Mouse (Mus musculus) CH12.LX (cell line): ENCODE data around the gene Cd207. TPM values are rescaled to one million over a fixed set of nuclear protein-coding genes. Genes with fewer than 3 reads are reported as not detected.
"Not testable (repeated sequence)": the region's sequence is repeated elsewhere in the genome, so short reads cannot be mapped to it uniquely, and the experiment has no call there.

Source experiments
- DNase-seq: peaks from one replicate; pipeline ENCODE4 v3.0.0-alpha.2; 2013; ENCODE audit errors: extremely low read depth
- H3K27ac ChIP-seq: 2 replicates; pipeline ENCODE4 v1.5.1; 2012; ENCODE audit warnings: low read depth, mild to moderate bottlenecking, control low read depth, moderate library complexity; ENCODE audit not compliant: insufficient read depth
- H3K27me3 ChIP-seq: replicated peaks from 2 replicates; pipeline ENCODE3; 2012; ENCODE audit warnings: inconsistent platforms
- H3K36me3 ChIP-seq, 2 experiments: replicated peaks in 1 of 2; 2 replicates each; pipeline versions ENCODE3 to v1.6.1; 2012; ENCODE audit warnings: inconsistent platforms in 1 of 2, low read length in 1 of 2, mild to moderate bottlenecking in 1 of 2, mixed read lengths in 1 of 2, moderate library complexity in 1 of 2; ENCODE audit not compliant: control insufficient read depth in 1 of 2, insufficient read depth in 1 of 2
- H3K4me1 ChIP-seq, 2 experiments: 2 replicates each; pipeline ENCODE4 v1.6.1; 2012; ENCODE audit warnings: inconsistent platforms in 1 of 2, moderate library complexity in 1 of 2; ENCODE audit not compliant: insufficient read depth in 2 of 2, control insufficient read depth in 1 of 2
- H3K4me2 ChIP-seq: 2 replicates; pipeline ENCODE4 v1.6.1; 2012; ENCODE audit warnings: low read depth, mild to moderate bottlenecking, control low read depth; ENCODE audit not compliant: poor library complexity, insufficient read depth, severe bottlenecking
- H3K4me3 ChIP-seq, 3 experiments: fragments of 150-350 bp in 1 of 3; sonication (generic) in 1 of 3; replicated peaks in 1 of 3; 2 replicates each; pipeline versions ENCODE3 to v1.5.1; 2011 to 2012; ENCODE audit warnings: low read depth in 2 of 3, low read length in 2 of 3, mild to moderate bottlenecking in 2 of 3, moderate library complexity in 2 of 3, control low read depth in 1 of 3, improper control_type of control experiment in 1 of 3, inconsistent platforms in 1 of 3, mixed read lengths in 1 of 3; ENCODE audit not compliant: poor library complexity in 1 of 3
- H3K79me2 ChIP-seq: replicated peaks from 2 replicates; pipeline ENCODE4 v1.6.1; 2012; ENCODE audit warnings: mild to moderate bottlenecking, moderate library complexity; ENCODE audit not compliant: control insufficient read depth, poor library complexity, insufficient read depth, severe bottlenecking; ENCODE audit errors: extremely low read depth
- H3K9ac ChIP-seq: 2 replicates; pipeline ENCODE4 v1.6.1; 2012; ENCODE audit warnings: low read depth, mild to moderate bottlenecking, control low read depth, moderate library complexity; ENCODE audit not compliant: insufficient read depth
- H3K9me3 ChIP-seq: replicated peaks from 2 replicates; pipeline ENCODE3; 2012; ENCODE audit warnings: low read length, inconsistent platforms, mixed read lengths
- CHD1 ChIP-seq: IDR thresholded peaks from 2 replicates; pipeline ENCODE4 v1.6.1; 2012; ENCODE audit warnings: low read depth, low read length, improper control_type of control experiment, inconsistent platforms
- EP300 ChIP-seq: IDR thresholded peaks from 2 replicates; pipeline ENCODE4 v1.6.1; 2011; ENCODE audit warnings: low read length, improper control_type of control experiment
- KAT2A ChIP-seq: IDR thresholded peaks from 2 replicates; pipeline ENCODE4 v1.6.1; 2012; ENCODE audit warnings: low read length, improper control_type of control experiment, inconsistent platforms; ENCODE audit not compliant: insufficient replicate concordance
- MXI1 ChIP-seq: IDR thresholded peaks from 2 replicates; pipeline ENCODE4 v1.6.1; 2011; ENCODE audit warnings: mild to moderate bottlenecking, low read depth, low read length, improper control_type of control experiment
- RAD21 ChIP-seq: IDR thresholded peaks from 2 replicates; pipeline ENCODE4 v1.6.1; 2011; ENCODE audit warnings: low read depth, mild to moderate bottlenecking, low read length, improper control_type of control experiment, moderate library complexity
- TBP ChIP-seq: conservative IDR thresholded peaks from 2 replicates; pipeline ENCODE4 v1.6.1; 2011; ENCODE audit warnings: low read depth, low read length, improper control_type of control experiment
- USF1 ChIP-seq: IDR thresholded peaks from 2 replicates; pipeline ENCODE4 v1.6.1; 2014; ENCODE audit warnings: low read depth, mild to moderate bottlenecking, inconsistent platforms, low read length, improper control_type of control experiment
- ZNF384 ChIP-seq: IDR thresholded peaks from 2 replicates; pipeline ENCODE4 v1.6.1; 2012; ENCODE audit warnings: low read depth, low read length, improper control_type of control experiment, inconsistent platforms
- dilution Hi-C: fragments of 300-500 bp; cut with MboI; formaldehyde crosslinking; loops from 2 replicates; pipeline ENCODE4 v1.14.3; 2020; ENCODE audit warnings: low sequenced_read_pairs; ENCODE audit not compliant: extremely low pct_unique_long_range_greater_than_20kb, extremely low pct_ligation_motif_present
- in situ Hi-C: fragments of 300-500 bp; cut with MboI; formaldehyde crosslinking; loops from 3 replicates; pipeline ENCODE4 v1.14.3; 2019; ENCODE audit warnings: low sequenced_read_pairs, low pct_ligation_motif_present, low pct_unique_long_range_greater_than_20kb, mixed read lengths
- polyA plus RNA-seq: library from polyadenylated mRNA; unstranded; fragments of >175 nt; gene quantifications from 2 replicates; pipeline ENCODE4 v1.2.1, GENCODE M21; 2012; ENCODE audit warnings: low read depth; ENCODE audit not compliant: insufficient read length
- total RNA-seq, 2 experiments: library from RNA; depleted of rRNA; stranded (reverse); fragments of 300-350 nt in 1 of 2; fragments of >200 nt in 1 of 2; gene quantifications; 2 replicates each; pipeline ENCODE4 v1.2.3; 2012 to 2014

Gene Cd207
- total and polyA plus RNA-seq, 3 experiments: not detected

GRCm38 (mm10) chr6:83656087-83656486, 21.6 kb downstream of the Cd207 start, which contains the start of gene Clec4f:
Gene Clec4f (minus strand): TSS chr6:83656187.
- H3K4me1 ChIP-seq: no peaks in the 10 kb centered on the region
- H3K79me2 ChIP-seq: no peaks in the 10 kb centered on the region
- H3K27me3 ChIP-seq: peaks cover 91% of the 10 kb centered on the region
- H3K4me2 ChIP-seq: no peak within 1 kb of the TSS
- H3K36me3 ChIP-seq: no peaks in the 10 kb centered on the region
- no peaks in the 10 kb centered on the region for H3K9me3 ChIP-seq
- TF ChIP-seq CHD1: no peak
- TF ChIP-seq USF1: no peak
- TF ChIP-seq EP300: no peak
- no peak for DNase-seq
- H3K27ac ChIP-seq: no peak within 1 kb of the TSS
- H3K9ac ChIP-seq: no peak within 1 kb of the TSS
- no peak within 1 kb of the TSS for H3K4me3 ChIP-seq
- in situ Hi-C loops (loop anchor here (25.0 kb wide), 1 partner anchor 294 kb away; no protein-coding TSS in a partner anchor), dilution Hi-C loops (no loop called here)

GRCm38 (mm10) chr6:83646715-83647114, 30.9 kb downstream of the Cd207 start:
- dilution Hi-C loops (no loop called here), in situ Hi-C loops (no loop called here)
- DNase-seq: no peak
- Histone ChIP-seq H3K36me3 (no peaks in the 10 kb centered on the region), H3K27ac (no peak overlapping the region), H3K9me3 (no peaks in the 10 kb centered on the region), H3K4me3 (no peak overlapping the region), H3K4me2 (no peak overlapping the region), H3K27me3 (peaks cover 85% of the 10 kb centered on the region), H3K79me2 (no peaks in the 10 kb centered on the region), H3K4me1 (no peaks in the 10 kb centered on the region), H3K9ac (no peak overlapping the region)
- TF ChIP-seq KAT2A: no peak

GRCm38 (mm10) chr6:83635329-83635728, 42.3 kb downstream of the Cd207 start:
- dilution Hi-C loops: no loop called here
- Histone ChIP-seq H3K27me3 (peaks cover 71% of the 10 kb centered on the region), H3K9me3 (no peaks in the 10 kb centered on the region), H3K79me2 (no peaks in the 10 kb centered on the region), H3K9ac (no peak overlapping the region), H3K27ac (no peak overlapping the region), H3K4me3 (no peak overlapping the region), H3K4me1 (no peaks in the 10 kb centered on the region), H3K4me2 (no peak overlapping the region), H3K36me3 (no peaks in the 10 kb centered on the region)
- in situ Hi-C loops: no loop called here
- TF ChIP-seq ZNF384: no peak
- no peak for TF ChIP-seq TBP
- TF ChIP-seq RAD21: no peak
- no peak for TF ChIP-seq MXI1
- DNase-seq: no peak

- H3K27ac ChIP-seq, H3K4me2 ChIP-seq, H3K9ac ChIP-seq, H3K79me2 ChIP-seq, H3K4me1 ChIP-seq, H3K4me3 ChIP-seq, dilution Hi-C loops, DNase-seq, H3K36me3 ChIP-seq, in situ Hi-C loops, H3K9me3 ChIP-seq: not testable (repeated sequence)
- H3K27me3 ChIP-seq: peaks cover 76% of the 10 kb centered on the region
Measured at GRCm38 (mm10) chr6:83634631-83635030, 43.0 kb downstream of the Cd207 start.

- H3K4me2 ChIP-seq, H3K4me3 ChIP-seq, DNase-seq, H3K9ac ChIP-seq, in situ Hi-C loops, H3K27ac ChIP-seq, dilution Hi-C loops, H3K4me1 ChIP-seq, H3K36me3 ChIP-seq, H3K9me3 ChIP-seq, H3K79me2 ChIP-seq: not testable (repeated sequence)
- peaks cover 79% of the 10 kb centered on the region for H3K27me3 ChIP-seq
Measured at GRCm38 (mm10) chr6:83634106-83634505, 43.6 kb downstream of the Cd207 start.
